Mouse (Mus musculus): ENCODE results near the gene Pik3r2. TPM values are rescaled to one million over a fixed set of nuclear protein-coding genes. Genes with fewer than 3 reads are reported as not detected.

The Pik3r2 gene
- total RNA-seq, 2 experiments from 2014 or later, result 19.7 to 21.4 TPM

DNA sequence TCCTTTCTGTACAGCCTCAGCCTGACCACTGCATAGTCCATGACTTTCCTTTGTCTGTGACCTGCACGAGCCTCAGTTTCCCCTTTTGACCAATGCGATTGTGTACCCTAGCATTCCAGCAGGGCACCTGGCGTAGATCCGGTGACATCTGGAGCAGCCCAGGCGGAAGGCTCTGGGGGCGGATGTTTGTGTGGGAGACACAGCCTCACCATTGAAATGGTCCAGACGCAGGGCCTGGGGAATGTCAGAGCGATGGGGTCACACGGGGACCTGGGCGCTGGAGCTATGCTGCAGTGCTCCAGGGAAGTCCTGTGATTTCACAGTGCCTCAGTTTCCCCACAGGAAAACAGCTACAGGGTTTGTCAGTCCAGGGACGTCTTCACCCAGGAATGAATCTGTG lies 34.3 kb downstream of the Pik3r2 start:
- peak in 1 of 2 experiments; percentile 29 for DNase-seq

DNA sequence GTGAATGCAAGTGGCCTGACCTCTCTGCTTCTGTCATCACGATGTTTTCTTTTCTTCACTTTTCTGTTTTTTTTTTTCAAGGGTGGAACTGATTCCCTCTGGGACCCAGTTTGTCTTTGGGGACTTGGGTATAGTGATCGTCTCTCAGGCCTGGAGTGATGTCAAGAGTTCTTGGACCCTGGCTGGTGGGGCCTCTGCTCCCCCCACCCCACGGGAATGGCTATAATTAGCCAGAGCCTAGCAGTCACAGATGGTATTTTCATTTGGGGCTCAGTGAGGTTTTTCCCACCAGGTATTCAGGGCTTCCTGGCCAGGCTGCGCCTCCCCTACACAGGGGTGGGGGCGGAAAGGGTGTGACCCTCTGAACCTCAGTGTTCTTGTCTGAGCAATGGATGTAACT lies 34.9 kb downstream of the Pik3r2 start:
- peak in 1 of 2 experiments; percentile 21 for DNase-seq

- DNase-seq, result no peak
Measured at GRCm38 (mm10) chr8:70738211-70738610, 38.3 kb downstream of the Pik3r2 start.

DNA sequence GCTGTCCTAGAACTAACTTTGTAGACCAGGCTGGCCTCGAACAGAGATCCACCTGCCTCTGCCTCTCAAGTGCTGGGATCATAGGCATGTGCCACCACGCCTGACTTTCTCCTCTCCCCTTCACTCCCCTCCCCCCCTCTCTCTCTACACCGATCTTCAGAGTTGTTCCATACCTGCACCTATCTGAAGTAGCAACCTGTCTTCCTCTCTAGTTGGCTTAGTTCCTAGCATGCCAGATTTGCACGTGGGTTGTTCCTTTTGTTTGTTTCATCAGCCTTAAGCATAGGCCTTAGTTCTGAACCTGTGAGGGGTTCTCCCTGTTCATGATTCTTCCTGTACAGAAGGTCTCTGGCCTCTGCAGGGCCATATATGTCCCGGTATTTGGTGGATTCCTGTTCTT lies 38.8 kb downstream of the Pik3r2 start:
- no peak for DNase-seq

GRCm38 (mm10) chr8:70730956-70731355 lies 45.6 kb downstream of the Pik3r2 start:
- no peak for DNase-seq

GRCm38 (mm10) chr8:70729808-70730475 lies 46.6 kb downstream of the Pik3r2 start:
- no peak for DNase-seq

GRCm38 (mm10) chr8:70726721-70727120 lies 49.8 kb downstream of the Pik3r2 start:
- DNase-seq, result no peak

- peak in 1 of 2 experiments; percentile 52 for DNase-seq
Measured at GRCm38 (mm10) chr8:70725792-70726447, 50.6 kb downstream of the Pik3r2 start.

GRCm38 (mm10) chr8:70724216-70724615 lies 52.3 kb downstream of the Pik3r2 start:
- no peak for DNase-seq

DNA sequence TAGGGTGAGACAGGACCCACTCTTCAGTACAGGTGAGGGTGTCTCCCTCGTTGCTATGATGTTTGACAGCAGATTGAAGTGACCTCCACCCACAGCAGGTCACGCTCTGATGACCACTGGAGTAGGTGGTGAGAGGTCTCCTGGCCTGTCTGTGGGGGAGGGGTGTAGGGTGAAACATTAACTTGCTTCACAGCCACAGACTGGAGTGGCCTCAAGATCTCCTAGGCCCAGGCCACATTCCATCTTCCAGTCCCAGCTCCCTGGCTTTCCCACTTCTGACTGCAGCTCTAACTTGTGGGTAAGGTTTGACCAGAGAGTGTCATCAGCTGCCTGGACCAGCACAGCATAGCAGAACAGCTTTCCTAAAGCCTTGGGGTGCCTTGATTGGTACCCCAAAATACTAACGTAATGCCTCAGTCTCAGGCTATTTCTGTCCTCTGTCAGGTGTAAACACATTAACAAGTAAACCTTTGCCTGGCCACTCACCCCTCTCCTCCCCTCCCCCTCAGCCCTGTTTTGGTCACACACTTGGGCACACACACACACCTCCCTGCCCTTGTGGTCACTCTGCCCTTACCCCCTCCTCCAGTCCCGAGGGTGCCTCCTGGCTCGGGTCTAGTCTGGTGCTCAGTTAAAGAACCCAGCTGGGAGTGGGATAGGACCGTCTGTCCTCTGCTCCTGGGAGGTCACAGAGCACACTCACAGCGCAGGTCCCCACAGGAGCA lies 52.9 kb downstream of the Pik3r2 start, which contains the start of gene Pde4c:
TSS of gene Pde4c (plus strand) at position 235 of the 725 bp plus-strand sequence.
- DNase-seq, result no peak

- DNase-seq, result no peak
Measured at GRCm38 (mm10) chr8:70721601-70722000, 54.9 kb downstream of the Pik3r2 start.

GRCm38 (mm10) chr8:70720739-70721138 lies 55.8 kb downstream of the Pik3r2 start:
- DNase-seq, result peak; percentile 73 to 95

GRCm38 (mm10) chr8:70719796-70720270 lies 56.7 kb downstream of the Pik3r2 start:
- DNase-seq, result peak; percentile 33 to 55

GRCm38 (mm10) chr8:70718297-70718696 lies 58.2 kb downstream of the Pik3r2 start, which contains the start of gene Gm3336:
Gene Gm3336, plus strand, starts transcription at chr8:70718543.
- DNase-seq, result peak; percentile 56 to 73

Small RNA genes within 50 kb of the gene (microRNA-seq; reads per million reads assigned to microRNA genes)
- gene Mir7240, result 0.38 to 0.81 reads per million in 2 experiments

Other genes starting within 250 kb of the Pik3r2 start
- gene Fkbp8, start 249.0 kb downstream of the Pik3r2 start, total RNA-seq (2021), result 100 to 1,000 TPM; 120 to 129 TPM
- 100 to 1,000 TPM in 1 of 2 experiments, 10 to 100 TPM in 1; 92.4 to 107 TPM for gene Kxd1, start 248.8 kb downstream of the Pik3r2 start, total RNA-seq (2021)
- 10 to 100 TPM; 10.9 to 12.0 TPM for gene Ell, start 237.3 kb downstream of the Pik3r2 start, total RNA-seq (2021)
- gene Isyna1, start 182.3 kb downstream of the Pik3r2 start, total RNA-seq (2021), result 10 to 100 TPM; 15.4 to 28.2 TPM
- 10 to 100 TPM; 29.9 to 35.7 TPM for gene Ssbp4, start 167.8 kb downstream of the Pik3r2 start, total RNA-seq (2021)
- gene Lrrc25, start 160.6 kb downstream of the Pik3r2 start, total RNA-seq (2021), result 1 to 10 TPM; 1.6 to 2.5 TPM
- 1 to 10 TPM; 1.4 to 2.0 TPM for gene Gdf15, start 144.3 kb downstream of the Pik3r2 start, total RNA-seq (2021)
- gene Pgpep1, start 116.3 kb downstream of the Pik3r2 start, total RNA-seq (2021), result 10 to 100 TPM; 40.5 to 41.1 TPM
- gene Lsm4, start 103.5 kb downstream of the Pik3r2 start, total RNA-seq (2021), result 10 to 100 TPM; 66.7 to 73.1 TPM
- 100 to 1,000 TPM; 129 to 138 TPM for gene Jund, start 77.8 kb downstream of the Pik3r2 start, total RNA-seq (2021)
- gene Iqcn, start 73.3 kb downstream of the Pik3r2 start, total RNA-seq (2021), result under 1 TPM in 1 of 2 experiments, not detected in 1; 0.05 TPM
- gene Gm3336, start 58.2 kb downstream of the Pik3r2 start, total RNA-seq (2021), result not detected
- gene Pde4c, start 53.0 kb downstream of the Pik3r2 start, total RNA-seq (2021), result 1 to 10 TPM; 1.4 to 2.0 TPM
- 10 to 100 TPM; 40.3 to 49.2 TPM for gene Rab3a, start 22.0 kb downstream of the Pik3r2 start, total RNA-seq (2021)
- 10 to 100 TPM; 26.9 to 27.5 TPM for gene Mpv17l2, start 15.8 kb downstream of the Pik3r2 start, total RNA-seq (2021)
- 1 to 10 TPM; 6.8 to 9.8 TPM for gene Mast3, start 28.3 kb upstream of the Pik3r2 start, total RNA-seq (2021)
- gene Il12rb1, start 31.7 kb upstream of the Pik3r2 start, total RNA-seq (2021), result under 1 TPM; 0.15 to 0.31 TPM
- gene Arrdc2, start 63.0 kb upstream of the Pik3r2 start, total RNA-seq (2021), result 10 to 100 TPM; 14.8 to 29.0 TPM
- 10 to 100 TPM; 13.7 to 14.4 TPM for gene Kcnn1, start 86.5 kb upstream of the Pik3r2 start, total RNA-seq (2021)
- gene Ccdc124, start 97.2 kb upstream of the Pik3r2 start, total RNA-seq (2021), result 10 to 100 TPM; 42.4 to 46.2 TPM
- not detected for gene Slc5a5, start 116.0 kb upstream of the Pik3r2 start, total RNA-seq (2021)
- gene Rpl18a, start 120.7 kb upstream of the Pik3r2 start, total RNA-seq (2021), result 1,000 to 10,000 TPM; 1,029 to 1,075 TPM
- gene Map1s, start 129.2 kb upstream of the Pik3r2 start, total RNA-seq (2021), result 10 to 100 TPM; 18.9 to 19.8 TPM